Mouse (Mus musculus) liver, embryonic 11.5 days (tissue): ENCODE measurements at regions not wholly inside any gene's neighbourhood (a gene's known extent, or its start where the extent isn't known, plus 50 kb on each side); places are given as distances from the start of the nearest gene placed in this dataset.

Source experiments
- ATAC-seq: fragments of 200-750 bp; cut with Nextera tagmentation; replicated peaks from 2 replicates; pipeline ENCODE4 v1.8.0; 2017; ENCODE audit warnings: moderate number of reproducible peaks, mild to moderate bottlenecking, moderate TSS enrichment, moderate library complexity; ENCODE audit not compliant: low FRiP score
- DNase-seq: peaks from one replicate; pipeline ENCODE4 v3.0.0-alpha.2; 2017; ENCODE audit warnings: low spot score
- H3K27ac ChIP-seq: fragments of 300-500 bp; sonication (generic); 2 replicates; pipeline ENCODE4 v1.5.1; 2014; ENCODE audit warnings: mild to moderate bottlenecking, low read depth, low read length, control low read depth
- H3K27me3 ChIP-seq: fragments of 300-500 bp; sonication (generic); replicated peaks from 2 replicates; pipeline ENCODE4 v1.6.1; 2014; ENCODE audit warnings: low read length, mixed read lengths; ENCODE audit not compliant: control insufficient read depth, insufficient read depth
- H3K36me3 ChIP-seq: fragments of 300-500 bp; sonication (generic); 2 replicates; pipeline ENCODE4 v1.6.1; 2014; ENCODE audit warnings: mild to moderate bottlenecking, low read length, moderate library complexity, mixed read lengths; ENCODE audit not compliant: control insufficient read depth, insufficient read depth
- H3K4me1 ChIP-seq: fragments of 300-500 bp; sonication (generic); replicated peaks from 2 replicates; pipeline ENCODE4 v1.6.1; 2014; ENCODE audit warnings: low read length, mixed read lengths; ENCODE audit not compliant: control insufficient read depth, insufficient read depth
- H3K4me2 ChIP-seq: fragments of 300-500 bp; sonication (generic); 2 replicates; pipeline ENCODE4 v1.6.1; 2014; ENCODE audit warnings: mild to moderate bottlenecking, control low read depth, moderate library complexity
- H3K4me3 ChIP-seq: fragments of 300-500 bp; sonication (generic); 2 replicates; pipeline ENCODE4 v1.5.1; 2014; ENCODE audit warnings: low read depth, low read length, control low read depth
- H3K9ac ChIP-seq: fragments of 300-500 bp; sonication (generic); 2 replicates; pipeline ENCODE4 v1.6.1; 2014; ENCODE audit warnings: low read depth, low read length, control low read depth
- H3K9me3 ChIP-seq: fragments of 300-500 bp; sonication (generic); 2 replicates; pipeline ENCODE4 v1.6.1; 2016; ENCODE audit warnings: low read length, inconsistent platforms, mixed read lengths; ENCODE audit not compliant: control insufficient read depth
- WGBS: fragments of 180-500 bp; shearing (Covaris S2); extraction: QIAGEN DNeasy Blood & Tissue Kit; methylation state at CpG from one replicate; pipeline ENCODE4 v1.1.7; 2014; 5-methylcytosine and 5-hydroxymethylcytosine counted together

DNA sequence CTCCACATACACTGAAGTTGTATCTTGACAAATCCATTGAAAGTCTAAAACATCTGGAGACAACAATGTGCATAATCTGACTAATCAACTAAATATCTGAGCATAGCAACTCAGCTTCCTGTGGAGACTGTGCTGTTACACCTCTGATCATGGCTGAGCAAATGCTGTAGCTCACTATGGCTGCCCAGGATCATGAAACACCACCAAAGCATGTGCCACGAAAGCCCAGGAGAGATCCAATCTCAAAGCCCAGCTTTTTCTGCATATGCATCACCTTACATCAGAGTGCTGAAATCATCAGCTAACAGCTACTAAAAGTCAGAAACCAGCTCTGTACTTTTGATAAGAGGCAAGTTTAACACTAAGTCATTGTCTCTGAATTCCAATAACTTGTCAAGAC lies 313.3 kb upstream of the Htr2a start:
- H3K9me3 ChIP-seq = no peaks in the 10 kb centered on the region; the same call in 1 of the 2 replicates
- no peak overlapping the region for H3K27ac ChIP-seq
- no peaks in the 10 kb centered on the region for H3K4me1 ChIP-seq
- 74% methylated on average over 1 of the region's 1 CpGs for WGBS
- no peak overlapping the region for H3K4me3 ChIP-seq
- ATAC-seq = no peak
- no peaks in the 10 kb centered on the region for H3K27me3 ChIP-seq
- no peaks in the 10 kb centered on the region for H3K36me3 ChIP-seq
- no peak for DNase-seq
- no peak overlapping the region for H3K4me2 ChIP-seq
- no peak overlapping the region for H3K9ac ChIP-seq

DNA sequence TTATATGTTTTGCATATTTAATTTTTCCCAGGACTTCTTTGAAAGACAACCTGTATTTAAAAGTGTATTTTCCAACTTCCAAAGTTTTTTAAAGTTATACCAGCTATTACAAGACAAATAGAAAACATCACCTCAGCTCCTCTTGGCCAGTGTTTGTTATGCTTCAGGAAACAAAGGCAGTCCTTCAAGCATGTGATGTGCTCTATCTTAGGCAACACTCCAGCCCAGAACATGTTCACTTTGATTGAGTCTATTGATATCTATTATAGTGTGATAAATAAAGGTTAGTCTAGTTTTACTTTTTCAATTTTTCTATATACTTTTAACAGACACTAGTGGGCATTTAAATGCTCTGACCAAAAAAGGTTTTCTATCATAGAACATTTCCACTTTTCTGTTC lies 289.9 kb upstream of the Htr2a start:
- H3K27ac ChIP-seq = no peak overlapping the region
- no peaks in the 10 kb centered on the region for H3K9me3 ChIP-seq
- no peak for ATAC-seq
- H3K27me3 ChIP-seq = no peaks in the 10 kb centered on the region
- no peaks in the 10 kb centered on the region for H3K36me3 ChIP-seq
- H3K4me3 ChIP-seq = no peak overlapping the region
- H3K4me1 ChIP-seq = no peaks in the 10 kb centered on the region
- DNase-seq = no peak
- H3K9ac ChIP-seq = no peak overlapping the region
- no peak overlapping the region for H3K4me2 ChIP-seq

DNA sequence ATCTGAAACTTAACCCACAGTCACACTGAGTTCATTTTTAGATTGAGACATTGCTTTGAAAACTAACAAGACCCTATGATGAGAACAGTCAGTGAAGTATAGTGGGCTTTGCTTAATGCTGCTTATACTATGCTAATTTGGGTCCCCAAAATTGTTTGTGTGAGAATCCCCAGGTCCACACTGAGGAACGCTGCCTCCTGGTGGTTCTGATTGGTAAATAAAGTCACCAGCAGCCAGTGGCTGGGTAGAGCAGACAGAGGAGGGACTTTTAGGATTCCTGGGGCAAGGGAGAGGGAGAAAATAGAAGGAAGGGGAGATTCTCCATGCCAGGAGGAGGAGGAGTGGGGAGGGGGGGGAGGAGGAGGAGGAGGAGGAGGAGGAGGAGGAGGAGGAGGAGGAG lies 288.4 kb upstream of the Htr2a start:
- Histone ChIP-seq H3K27me3 (no peaks in the 10 kb centered on the region), H3K9me3 (no peaks in the 10 kb centered on the region), H3K27ac (no peak overlapping the region), H3K4me3 (no peak overlapping the region), H3K36me3 (no peaks in the 10 kb centered on the region), H3K4me1 (no peaks in the 10 kb centered on the region), H3K4me2 (no peak overlapping the region), H3K9ac (no peak overlapping the region)
- no peak for DNase-seq
- no peak for ATAC-seq
- 33% methylated on average over 1 of the region's 1 CpGs for WGBS

DNA sequence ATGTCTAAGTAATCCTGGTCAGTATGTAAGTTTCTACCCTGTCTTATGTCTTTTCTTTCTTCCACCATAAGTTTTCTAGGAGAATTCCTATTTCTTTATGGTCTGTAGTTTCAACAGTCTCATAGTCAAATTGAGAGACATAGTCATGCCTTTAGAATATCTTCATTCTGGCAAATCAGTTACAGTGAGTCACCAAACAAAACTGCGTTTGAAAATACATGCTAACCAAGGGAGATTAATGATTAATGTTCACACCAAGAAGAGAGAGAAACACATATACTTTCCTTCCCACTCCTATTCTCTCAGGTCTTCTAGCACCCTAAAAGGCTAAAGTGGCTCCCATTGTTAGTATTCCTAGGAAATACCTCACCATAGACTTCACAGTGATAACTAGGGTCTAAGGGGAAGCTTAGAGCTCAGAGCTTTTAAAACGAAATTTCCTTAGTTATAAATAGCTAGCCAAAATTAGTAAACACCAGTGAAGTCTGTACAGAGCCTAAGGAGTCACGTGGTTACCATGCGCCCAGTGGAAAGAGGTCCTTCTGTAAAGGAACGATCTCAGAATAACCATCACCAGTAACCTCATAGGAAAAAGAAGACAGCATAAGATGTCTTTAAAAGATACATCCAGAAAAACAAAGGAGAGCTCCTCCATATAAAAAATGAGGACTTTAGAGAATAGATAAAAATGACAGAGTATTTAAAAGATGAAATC lies 281.8 kb upstream of the Htr2a start:
- no peaks in the 10 kb centered on the region for H3K36me3 ChIP-seq
- no peaks in the 10 kb centered on the region for H3K4me1 ChIP-seq
- H3K4me2 ChIP-seq = no peak overlapping the region
- no peaks in the 10 kb centered on the region for H3K27me3 ChIP-seq
- DNase-seq (no peak), ATAC-seq (no peak)
- 62% methylated on average over 5 of the region's 5 CpGs for WGBS
- no peak overlapping the region for H3K9ac ChIP-seq
- H3K4me3 ChIP-seq = no peak overlapping the region
- no peaks in the 10 kb centered on the region for H3K9me3 ChIP-seq
- no peak overlapping the region for H3K27ac ChIP-seq

DNA sequence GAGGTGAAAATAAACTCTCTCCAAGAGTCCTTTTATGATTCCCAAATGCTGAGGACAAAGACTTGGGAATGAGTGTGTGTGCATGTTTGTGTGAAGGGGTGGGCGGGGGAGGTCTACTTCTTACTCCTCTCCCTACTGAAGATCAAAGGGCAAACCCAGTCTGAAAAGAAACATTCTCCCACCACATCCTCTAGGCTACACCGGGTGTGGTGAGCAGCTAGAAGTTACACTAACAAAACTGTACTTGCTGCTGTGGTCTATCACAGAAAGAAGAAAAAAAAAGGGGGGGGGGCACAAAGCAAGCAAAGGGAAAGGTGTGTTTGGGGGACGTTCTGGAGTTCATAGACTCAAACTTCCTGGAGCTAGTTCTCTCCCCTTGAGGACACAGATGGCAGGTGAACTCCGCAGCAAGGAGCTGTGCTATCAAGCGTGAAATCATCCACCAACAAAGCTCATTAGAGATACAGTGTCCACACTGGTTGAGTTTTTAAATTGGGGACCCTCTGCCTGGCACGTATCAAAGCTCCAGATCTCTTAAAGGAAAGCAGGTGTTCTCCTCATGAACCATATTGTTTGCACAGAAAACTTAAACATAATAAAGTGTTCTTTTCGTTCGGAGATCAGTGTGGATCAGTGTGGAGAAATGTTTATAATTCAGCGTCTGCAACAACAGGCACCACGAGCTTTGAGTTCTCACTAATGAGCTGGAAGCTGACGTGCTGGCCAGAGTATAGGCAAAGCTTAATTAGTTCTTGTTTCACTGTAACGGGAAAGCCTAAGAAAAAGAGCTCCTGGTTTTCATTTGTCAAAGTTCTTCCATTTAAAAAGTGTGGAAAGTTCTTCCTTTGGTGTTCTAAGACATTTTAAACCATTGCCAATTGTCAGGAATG lies 280.7 kb upstream of the Htr2a start:
- Histone ChIP-seq H3K4me3 (no peak overlapping the region), H3K27me3 (no peaks in the 10 kb centered on the region), H3K9me3 (no peaks in the 10 kb centered on the region), H3K4me1 (no peaks in the 10 kb centered on the region), H3K27ac (no peak overlapping the region), H3K9ac (no peak overlapping the region), H3K36me3 (no peaks in the 10 kb centered on the region), H3K4me2 (no peak overlapping the region)
- 64% methylated on average over 12 of the region's 12 CpGs for WGBS
- ATAC-seq (no peak), DNase-seq (no peak)

DNA sequence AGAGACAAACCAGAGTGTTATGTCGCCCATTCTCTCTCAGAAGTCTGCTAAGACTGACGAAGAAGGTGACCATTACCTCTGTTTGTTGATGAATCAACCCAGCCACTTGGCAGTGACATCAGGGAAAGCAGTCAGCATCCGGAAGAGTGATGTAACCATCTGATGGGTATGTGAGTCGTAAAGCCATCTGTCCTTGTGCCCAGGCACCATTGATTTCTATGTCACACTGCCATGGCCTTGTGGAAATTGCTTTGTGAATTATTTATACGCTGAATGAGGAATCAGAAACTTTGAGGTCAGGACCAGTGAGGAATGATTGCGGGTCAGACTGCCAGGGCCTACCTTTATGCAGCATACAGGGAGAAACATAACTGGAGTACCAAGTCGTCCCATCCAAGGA lies 256.2 kb upstream of the Htr2a start:
- Histone ChIP-seq H3K36me3 (no peaks in the 10 kb centered on the region), H3K9ac (no peak overlapping the region), H3K9me3 (no peaks in the 10 kb centered on the region), H3K4me2 (no peak overlapping the region), H3K4me1 (no peaks in the 10 kb centered on the region), H3K4me3 (no peak overlapping the region), H3K27ac (no peak overlapping the region), H3K27me3 (no peaks in the 10 kb centered on the region)
- ATAC-seq = no peak
- 69% methylated on average over 7 of the region's 7 CpGs for WGBS
- no peak for DNase-seq

DNA sequence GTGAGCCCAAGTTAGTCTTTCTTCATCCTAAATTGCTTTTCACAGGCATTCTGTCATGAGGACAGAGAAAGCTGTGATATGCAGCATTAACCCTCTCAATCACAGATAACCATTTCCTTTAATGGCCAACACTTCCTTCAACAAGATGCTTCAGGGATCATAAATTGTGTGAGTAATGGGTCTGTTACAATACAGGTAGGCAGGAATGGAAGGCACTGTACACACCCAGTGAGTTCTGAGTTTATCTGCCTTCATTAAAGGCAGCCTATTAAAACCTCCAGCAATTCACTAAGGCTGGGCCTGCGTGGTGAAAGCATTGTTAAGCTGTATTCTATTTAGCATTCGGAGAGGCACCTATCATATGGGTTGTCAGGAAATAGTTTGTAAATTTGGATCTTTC lies 248.2 kb upstream of the Htr2a start:
- H3K36me3 ChIP-seq = no peaks in the 10 kb centered on the region
- H3K27ac ChIP-seq = no peak overlapping the region
- no peak for DNase-seq
- no peak overlapping the region for H3K4me2 ChIP-seq
- no peaks in the 10 kb centered on the region for H3K4me1 ChIP-seq
- H3K4me3 ChIP-seq = no peak overlapping the region
- ATAC-seq = no peak
- no peaks in the 10 kb centered on the region for H3K9me3 ChIP-seq
- no peak overlapping the region for H3K9ac ChIP-seq
- 70% methylated on average over 2 of the region's 2 CpGs for WGBS
- no peaks in the 10 kb centered on the region for H3K27me3 ChIP-seq

DNA sequence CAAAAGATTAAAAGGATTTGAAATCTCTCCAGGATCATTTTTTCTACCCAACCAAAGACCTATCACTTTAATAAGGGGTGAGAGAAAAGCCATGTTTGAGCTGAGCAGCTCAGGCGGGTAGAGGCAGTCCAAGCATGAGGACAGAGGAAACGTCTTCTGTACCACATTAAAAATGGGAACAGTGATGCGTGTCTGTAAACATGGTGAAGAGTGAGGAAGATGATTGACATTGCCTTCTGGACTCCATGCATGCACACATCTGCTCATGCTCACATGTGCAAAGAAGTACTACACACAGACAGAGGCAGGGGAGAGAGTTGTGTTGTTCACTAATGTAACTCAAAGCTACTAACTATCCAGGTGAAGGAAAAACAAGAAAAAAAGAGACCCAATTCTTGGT lies 243.4 kb upstream of the Htr2a start:
- Histone ChIP-seq H3K9me3 (no peaks in the 10 kb centered on the region), H3K4me2 (no peak overlapping the region), H3K27me3 (no peaks in the 10 kb centered on the region), H3K4me1 (no peaks in the 10 kb centered on the region), H3K27ac (no peak overlapping the region), H3K9ac (no peak overlapping the region), H3K4me3 (no peak overlapping the region), H3K36me3 (no peaks in the 10 kb centered on the region)
- no peak for ATAC-seq
- no peak for DNase-seq
- 80% methylated on average over 3 of the region's 3 CpGs for WGBS

DNA sequence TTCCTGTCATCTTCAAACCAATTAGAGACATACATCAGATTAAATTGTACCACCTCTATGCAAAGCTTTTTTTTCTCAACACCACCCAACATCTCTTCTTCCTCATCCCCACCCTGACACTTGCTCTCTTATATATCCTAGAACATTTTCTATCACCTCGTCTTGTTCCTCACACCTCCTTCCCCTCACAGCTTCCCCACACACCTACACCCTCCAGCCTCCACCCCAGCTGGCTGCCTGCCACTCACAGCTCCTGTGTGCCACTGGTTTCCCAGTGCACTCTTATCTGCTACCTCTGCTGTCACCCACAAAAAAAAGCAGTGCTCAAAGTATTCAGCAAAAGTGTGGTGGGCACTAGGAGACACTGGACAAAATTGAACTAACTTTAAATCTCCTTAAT lies 231.2 kb upstream of the Htr2a start:
- no peak overlapping the region for H3K9ac ChIP-seq
- H3K9me3 ChIP-seq = no peaks in the 10 kb centered on the region
- ATAC-seq (no peak), DNase-seq (no peak)
- no peaks in the 10 kb centered on the region for H3K4me1 ChIP-seq
- H3K4me2 ChIP-seq = no peak overlapping the region
- no peaks in the 10 kb centered on the region for H3K36me3 ChIP-seq
- WGBS = 61% methylated on average over 1 of the region's 1 CpGs
- H3K4me3 ChIP-seq = no peak overlapping the region
- H3K27ac ChIP-seq = no peak overlapping the region
- H3K27me3 ChIP-seq = no peaks in the 10 kb centered on the region
